Mouse (Mus musculus) liver, embryonic 12.5 days (tissue): ENCODE results near the gene Junb. TPM values are rescaled to one million over a fixed set of nuclear protein-coding genes. Genes with fewer than 3 reads are reported as not detected.

Experiments used
- ATAC-seq: fragments of 200-750 bp; cut with Nextera tagmentation; 2 replicates; pipeline ENCODE4 v1.8.0; 2017; ENCODE audit warnings: moderate number of reproducible peaks, mild to moderate bottlenecking, moderate library complexity
- H3K27ac ChIP-seq: fragments of 300-500 bp; sonication (generic); 2 replicates; pipeline ENCODE4 v1.5.1; 2016; ENCODE audit warnings: mild to moderate bottlenecking
- H3K27me3 ChIP-seq: fragments of 300-500 bp; sonication (generic); replicated peaks from 2 replicates; pipeline ENCODE4 v1.6.1; 2016; ENCODE audit warnings: mild to moderate bottlenecking, moderate library complexity
- H3K36me3 ChIP-seq: fragments of 300-500 bp; sonication (generic); 2 replicates; pipeline ENCODE4 v1.6.1; 2016; ENCODE audit warnings: mild to moderate bottlenecking, moderate library complexity
- H3K4me1 ChIP-seq: fragments of 300-500 bp; sonication (generic); 2 replicates; pipeline ENCODE4 v1.6.1; 2016
- H3K4me2 ChIP-seq: fragments of 300-500 bp; sonication (generic); 2 replicates; pipeline ENCODE4 v1.6.1; 2016; ENCODE audit warnings: mild to moderate bottlenecking, moderate library complexity
- H3K4me3 ChIP-seq: fragments of 300-500 bp; sonication (generic); 2 replicates; pipeline ENCODE4 v1.5.1; 2016; ENCODE audit warnings: mild to moderate bottlenecking, moderate library complexity
- H3K9ac ChIP-seq: fragments of 300-500 bp; sonication (generic); 2 replicates; pipeline ENCODE4 v1.6.1; 2016; ENCODE audit warnings: mild to moderate bottlenecking, moderate library complexity
- H3K9me3 ChIP-seq: fragments of 300-500 bp; sonication (generic); replicated peaks from 2 replicates; pipeline ENCODE4 v1.6.1; 2016; ENCODE audit warnings: mild to moderate bottlenecking, moderate library complexity
- WGBS: fragments of 180-500 bp; shearing (Covaris S2); methylation state at CpG from one replicate; pipeline ENCODE4 v1.1.7; 2016; ENCODE audit not compliant: insufficient replicate concordance; 5-methylcytosine and 5-hydroxymethylcytosine counted together
- polyA plus RNA-seq: library from polyadenylated mRNA; unstranded; fragments of >200 nt; fragmentation: Nextera tagmentation; extraction: Ambion mirVana; gene quantifications from 2 replicates; pipeline ENCODE4 v1.2.1, GENCODE M21; 2016

The Junb gene
- polyA plus RNA-seq, 1 experiment from 2014 or later, result 18.3 TPM

DNA sequence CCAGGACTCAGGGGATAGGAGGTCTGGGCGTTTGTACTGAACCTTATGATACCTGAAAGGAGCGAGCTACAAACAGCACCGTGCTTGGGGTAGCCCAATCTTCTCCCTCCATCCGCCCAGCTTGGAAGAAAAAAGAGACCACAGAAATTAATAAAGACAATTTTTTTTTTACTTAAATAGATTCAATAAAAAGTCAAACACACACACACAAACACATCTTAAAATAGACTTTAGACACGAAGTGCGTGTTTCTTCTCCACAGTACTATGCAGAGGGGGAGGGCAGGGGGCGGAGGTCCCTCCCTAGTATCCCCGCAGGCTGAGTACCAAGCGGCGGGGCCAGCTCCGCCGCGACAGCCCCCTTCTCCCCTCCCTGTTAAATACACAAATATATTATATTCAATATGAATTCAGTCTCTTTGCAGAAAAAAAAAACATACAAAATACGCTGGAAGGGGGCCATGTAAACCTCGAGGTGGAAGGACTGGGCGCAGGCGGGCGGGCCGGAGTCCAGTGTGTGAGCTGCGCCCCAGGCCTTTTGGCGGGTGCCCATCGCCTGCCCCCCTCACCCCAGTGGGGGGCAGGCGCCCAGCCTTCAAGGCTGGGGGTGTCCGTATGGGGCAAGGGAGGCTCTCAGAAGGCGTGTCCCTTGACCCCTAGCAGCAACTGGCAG lies 1.6 kb downstream of the Junb start:
- Histone ChIP-seq H3K27me3 (no peaks in the 10 kb centered on the region), H3K4me1 (peaks cover 98% of the 10 kb centered on the region), H3K4me2 (peak overlapping the region; percentile 94), H3K27ac (peak overlapping the region; percentile 97), H3K9ac (peak overlapping the region; percentile 86), H3K4me3 (peak overlapping the region; percentile 81), H3K36me3 (peaks cover 37% of the 10 kb centered on the region), H3K9me3 (no peaks in the 10 kb centered on the region)
- under 1% methylated on average over 25 of the region's 25 CpGs for whole genome bisulfite sequencing
- no peak for ATAC-seq

DNA sequence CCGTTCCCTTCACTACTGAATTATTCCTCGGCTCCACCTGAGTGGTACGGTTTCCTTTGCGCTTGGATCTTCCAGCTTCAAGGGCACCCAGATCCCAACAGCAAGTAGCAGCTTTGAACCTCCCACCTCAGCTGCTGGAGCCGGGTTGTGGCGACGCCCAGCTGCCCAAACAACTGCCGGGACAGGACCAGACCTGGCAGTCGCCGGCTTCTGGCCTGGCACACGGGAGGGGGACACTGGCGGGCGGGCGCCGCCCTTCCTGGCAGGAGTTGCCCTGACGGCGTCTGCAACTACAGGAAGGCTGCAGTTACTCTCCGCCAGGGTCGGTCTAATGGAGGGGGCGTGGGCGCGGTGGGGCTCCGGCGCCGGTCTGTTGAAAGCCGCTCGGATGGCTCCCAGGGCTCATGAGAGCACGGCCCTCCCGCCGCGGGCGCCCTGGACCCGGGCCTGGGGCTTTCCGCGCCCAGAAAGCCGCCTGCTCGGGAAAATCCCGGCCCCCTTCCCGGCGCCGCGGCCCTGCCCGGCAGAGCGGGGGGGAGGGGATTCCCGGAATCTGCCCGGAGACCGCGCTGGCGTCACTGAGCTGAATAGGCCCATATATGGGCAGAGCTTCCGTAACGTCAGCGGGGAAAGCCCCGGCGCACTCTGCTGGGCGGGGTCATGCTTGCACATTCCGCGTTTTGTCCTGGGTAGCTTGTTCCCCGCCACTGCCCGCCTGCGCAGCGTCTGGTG lies 2.3 kb downstream of the Junb start:
- Histone ChIP-seq H3K36me3 (peaks cover 44% of the 10 kb centered on the region), H3K27me3 (no peaks in the 10 kb centered on the region), H3K4me1 (peaks cover 98% of the 10 kb centered on the region), H3K4me2 (peak overlapping the region; percentile 94), H3K4me3 (peak overlapping the region; percentile 81), H3K9ac (peak overlapping the region; percentile 94), H3K27ac (peak overlapping the region; percentile 97), H3K9me3 (no peaks in the 10 kb centered on the region)
- under 1% methylated on average over 61 of the region's 61 CpGs for WGBS
- ATAC-seq, result peak; percentile 79

DNA sequence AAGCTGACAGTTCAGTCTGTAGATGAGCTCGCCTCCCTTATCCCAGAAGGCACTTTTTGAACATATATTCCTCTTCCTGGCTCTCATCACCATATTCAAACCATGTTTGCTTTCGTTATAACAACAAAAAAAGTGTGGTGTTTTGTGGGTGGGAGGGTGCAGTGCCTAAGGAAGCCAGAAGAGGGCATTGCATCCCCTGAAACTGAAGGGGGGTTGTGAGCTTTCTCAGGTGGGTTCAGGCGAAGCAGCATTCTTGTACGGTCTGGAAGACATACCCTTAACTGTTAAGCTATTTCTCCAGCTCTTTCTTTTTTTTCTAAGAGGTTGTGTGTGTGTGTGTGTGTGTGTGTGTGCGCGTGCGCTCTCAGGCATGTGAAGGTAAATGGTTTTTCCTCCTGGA lies 3.1 kb downstream of the Junb start:
- Histone ChIP-seq H3K27me3 (no peaks in the 10 kb centered on the region), H3K9ac (peak overlapping the region; percentile 94), H3K4me2 (peak overlapping the region; percentile 94), H3K4me3 (peak overlapping the region; percentile 81), H3K27ac (peak overlapping the region; percentile 97), H3K9me3 (no peaks in the 10 kb centered on the region), H3K36me3 (peaks cover 52% of the 10 kb centered on the region), H3K4me1 (peaks cover 98% of the 10 kb centered on the region)
- WGBS, result 23% methylated on average over 7 of the region's 7 CpGs
- no peak for ATAC-seq

DNA sequence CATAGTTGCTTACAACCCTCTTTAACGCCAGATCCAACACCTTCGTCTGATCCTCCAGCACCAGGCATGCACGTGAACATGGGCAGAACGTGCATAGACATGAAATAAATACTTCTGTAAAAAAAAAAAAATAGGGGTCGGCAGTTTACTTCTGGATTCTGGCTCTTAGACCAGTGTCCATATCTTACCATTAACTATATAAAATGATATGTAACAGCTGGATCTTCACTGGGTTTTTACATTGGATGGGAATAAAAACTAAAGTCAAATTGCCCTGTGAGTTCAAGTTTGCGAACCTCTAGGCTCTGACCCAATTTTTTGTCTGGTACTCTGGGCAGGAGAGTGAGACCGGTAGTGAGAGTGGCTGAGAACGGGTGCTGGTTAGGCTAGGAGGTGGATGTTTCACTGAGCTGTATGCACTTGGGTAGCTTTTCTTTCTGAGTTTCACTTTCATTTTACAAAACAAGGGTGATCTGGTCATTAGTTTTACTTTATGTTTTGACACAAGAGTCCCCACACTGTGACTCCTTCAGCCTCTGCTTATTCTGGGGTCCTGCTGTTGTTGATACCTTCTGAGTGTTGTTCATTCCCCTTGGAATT lies 3.9 kb downstream of the Junb start:
- no peaks in the 10 kb centered on the region for H3K27me3 ChIP-seq
- no peak for ATAC-seq
- peak overlapping the region; percentile 97 for H3K27ac ChIP-seq
- H3K9me3 ChIP-seq, result no peaks in the 10 kb centered on the region
- H3K4me1 ChIP-seq, result peaks cover 92% of the 10 kb centered on the region
- peak overlapping the region; percentile 81 for H3K4me3 ChIP-seq
- H3K9ac ChIP-seq, result peak overlapping the region; percentile 94
- peak overlapping the region; percentile 94 for H3K4me2 ChIP-seq
- H3K36me3 ChIP-seq, result peaks cover 55% of the 10 kb centered on the region
- 72% methylated on average over 8 of the region's 8 CpGs for WGBS

DNA sequence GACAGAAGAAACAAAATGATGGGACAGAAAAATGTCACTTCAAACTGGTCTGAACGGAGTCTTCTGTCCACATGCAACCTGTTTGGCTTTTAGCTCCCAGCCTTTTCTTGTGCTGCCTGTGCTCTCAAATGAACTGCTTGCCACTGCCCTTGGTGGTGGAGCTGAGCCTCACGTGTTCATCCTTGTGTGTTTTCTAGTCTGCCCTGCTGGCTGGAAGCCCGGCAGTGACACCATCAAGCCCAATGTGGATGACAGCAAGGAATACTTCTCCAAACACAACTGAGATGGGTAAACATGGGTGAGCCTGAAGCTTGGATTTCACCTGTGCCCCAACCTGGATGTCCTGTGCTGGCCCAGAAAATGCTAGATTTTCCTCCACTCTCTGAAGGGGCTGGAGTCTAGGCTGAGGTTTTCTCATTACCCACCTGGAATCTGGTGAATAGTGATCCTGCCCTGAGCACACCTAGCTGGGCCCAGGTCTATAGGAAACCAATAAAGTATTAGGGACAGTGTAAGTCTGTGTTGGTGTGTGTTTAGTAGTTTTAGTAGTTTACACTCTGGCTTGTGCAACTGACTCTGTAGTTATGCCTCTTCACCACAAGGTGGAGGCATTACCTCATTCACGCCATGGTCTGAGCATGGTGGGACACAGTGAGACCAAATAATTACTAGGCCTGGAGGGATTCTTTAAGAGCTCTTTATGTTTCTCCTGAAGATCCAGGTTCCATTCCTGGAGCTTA lies 4.5 kb downstream of the Junb start:
- peaks cover 55% of the 10 kb centered on the region for H3K36me3 ChIP-seq
- peak overlapping the region; percentile 97 for H3K27ac ChIP-seq
- no peak for ATAC-seq
- no peaks in the 10 kb centered on the region for H3K9me3 ChIP-seq
- H3K4me1 ChIP-seq, result peaks cover 86% of the 10 kb centered on the region
- H3K4me2 ChIP-seq, result peak overlapping the region; percentile 94
- H3K4me3 ChIP-seq, result peak overlapping the region; percentile 81
- H3K27me3 ChIP-seq, result no peaks in the 10 kb centered on the region
- WGBS, result 63% methylated on average over 4 of the region's 4 CpGs
- H3K9ac ChIP-seq, result peak overlapping the region; percentile 94

DNA sequence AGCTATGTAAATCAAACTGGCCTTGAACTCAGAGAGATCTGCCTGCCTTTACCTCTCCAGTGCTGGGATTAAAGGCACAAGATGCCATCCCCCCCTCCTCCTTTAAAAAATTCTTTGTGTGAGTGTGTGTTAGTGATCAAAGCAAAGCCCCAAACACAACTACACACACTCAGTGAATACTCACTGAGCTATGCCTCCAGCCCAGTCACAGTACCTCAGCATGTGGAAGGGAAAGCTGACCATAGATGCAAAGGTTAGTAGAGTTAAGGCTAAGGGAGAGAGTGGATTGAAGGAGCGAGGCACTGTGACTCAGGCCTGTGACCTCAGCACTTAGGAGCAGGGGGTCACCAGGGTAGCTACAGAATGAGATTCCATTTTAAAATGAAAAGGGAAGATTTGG lies 5.4 kb downstream of the Junb start:
- Histone ChIP-seq H3K36me3 (peaks cover 55% of the 10 kb centered on the region), H3K27ac (peak overlapping the region; percentile 97), H3K4me3 (peak overlapping the region; percentile 81; the same call in 1 of the 2 replicates), H3K27me3 (no peaks in the 10 kb centered on the region), H3K4me1 (peaks cover 86% of the 10 kb centered on the region), H3K9me3 (no peaks in the 10 kb centered on the region), H3K4me2 (peak overlapping the region; percentile 94), H3K9ac (peak overlapping the region; percentile 94)
- 88% methylated on average over 1 of the region's 1 CpGs for WGBS
- no peak for ATAC-seq

DNA sequence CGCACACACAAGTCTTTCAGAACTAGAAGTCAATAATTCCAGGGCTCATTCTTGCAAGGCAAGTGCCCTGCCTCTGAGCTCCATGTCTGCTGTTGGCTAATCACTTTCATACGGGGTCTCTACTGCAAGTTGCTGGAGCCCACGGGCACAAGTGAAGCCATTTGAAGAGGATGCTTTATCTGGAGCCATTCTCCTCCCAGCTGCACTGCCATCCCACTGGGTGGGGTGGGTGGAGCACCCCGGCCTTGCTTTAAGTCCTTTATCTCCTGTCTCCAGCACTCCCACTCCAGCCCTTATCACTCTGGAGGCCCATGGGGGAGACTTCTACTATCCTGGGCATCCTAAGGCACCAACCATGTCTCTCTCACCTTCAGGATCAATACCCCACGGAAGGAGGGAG lies 7.6 kb downstream of the Junb start:
- Histone ChIP-seq H3K36me3 (peaks cover 55% of the 10 kb centered on the region), H3K9ac (peak overlapping the region; percentile 94), H3K4me3 (peak overlapping the region; percentile 81), H3K4me2 (peak overlapping the region; percentile 94), H3K4me1 (peaks cover 86% of the 10 kb centered on the region), H3K27me3 (no peaks in the 10 kb centered on the region), H3K9me3 (no peaks in the 10 kb centered on the region), H3K27ac (peak overlapping the region; percentile 97)
- peak; percentile 86 for ATAC-seq
- WGBS, result 20% methylated on average over 5 of the region's 5 CpGs

DNA sequence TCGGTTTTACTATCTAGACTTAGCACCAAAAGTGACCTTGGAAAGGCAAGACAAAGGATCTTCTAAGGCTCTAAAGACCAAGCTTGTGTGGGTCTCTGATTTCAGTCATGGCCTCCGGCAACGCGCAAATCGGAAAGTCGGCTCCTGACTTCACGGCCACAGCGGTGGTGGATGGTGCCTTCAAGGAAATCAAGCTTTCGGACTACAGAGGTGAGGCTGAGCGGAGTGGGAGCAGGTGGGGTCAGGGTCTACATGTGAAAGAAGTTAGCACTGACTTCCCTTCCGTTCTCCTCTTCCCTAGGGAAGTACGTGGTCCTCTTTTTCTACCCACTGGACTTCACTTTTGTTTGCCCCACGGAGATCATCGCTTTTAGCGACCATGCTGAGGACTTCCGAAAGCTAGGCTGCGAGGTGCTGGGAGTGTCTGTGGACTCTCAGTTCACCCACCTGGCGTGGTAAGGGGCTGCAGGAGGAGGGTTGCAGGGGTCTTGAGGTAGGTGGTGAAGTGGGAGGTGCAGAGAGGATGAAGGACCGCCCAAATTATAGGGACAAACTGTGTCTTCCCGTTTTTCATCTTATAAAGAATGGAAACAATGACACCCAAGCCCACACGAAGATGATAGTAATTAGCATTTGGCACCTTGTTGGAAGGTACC lies 8.3 kb downstream of the Junb start:
- H3K27me3 ChIP-seq, result no peaks in the 10 kb centered on the region
- peaks cover 81% of the 10 kb centered on the region for H3K4me1 ChIP-seq
- peak overlapping the region; percentile 94 for H3K4me2 ChIP-seq
- H3K4me3 ChIP-seq, result peak overlapping the region; percentile 81
- WGBS, result 4% methylated on average over 21 of the region's 21 CpGs
- H3K9me3 ChIP-seq, result no peaks in the 10 kb centered on the region
- H3K27ac ChIP-seq, result peak overlapping the region; percentile 97
- peak overlapping the region; percentile 94 for H3K9ac ChIP-seq
- peaks cover 51% of the 10 kb centered on the region for H3K36me3 ChIP-seq
- no peak for ATAC-seq

DNA sequence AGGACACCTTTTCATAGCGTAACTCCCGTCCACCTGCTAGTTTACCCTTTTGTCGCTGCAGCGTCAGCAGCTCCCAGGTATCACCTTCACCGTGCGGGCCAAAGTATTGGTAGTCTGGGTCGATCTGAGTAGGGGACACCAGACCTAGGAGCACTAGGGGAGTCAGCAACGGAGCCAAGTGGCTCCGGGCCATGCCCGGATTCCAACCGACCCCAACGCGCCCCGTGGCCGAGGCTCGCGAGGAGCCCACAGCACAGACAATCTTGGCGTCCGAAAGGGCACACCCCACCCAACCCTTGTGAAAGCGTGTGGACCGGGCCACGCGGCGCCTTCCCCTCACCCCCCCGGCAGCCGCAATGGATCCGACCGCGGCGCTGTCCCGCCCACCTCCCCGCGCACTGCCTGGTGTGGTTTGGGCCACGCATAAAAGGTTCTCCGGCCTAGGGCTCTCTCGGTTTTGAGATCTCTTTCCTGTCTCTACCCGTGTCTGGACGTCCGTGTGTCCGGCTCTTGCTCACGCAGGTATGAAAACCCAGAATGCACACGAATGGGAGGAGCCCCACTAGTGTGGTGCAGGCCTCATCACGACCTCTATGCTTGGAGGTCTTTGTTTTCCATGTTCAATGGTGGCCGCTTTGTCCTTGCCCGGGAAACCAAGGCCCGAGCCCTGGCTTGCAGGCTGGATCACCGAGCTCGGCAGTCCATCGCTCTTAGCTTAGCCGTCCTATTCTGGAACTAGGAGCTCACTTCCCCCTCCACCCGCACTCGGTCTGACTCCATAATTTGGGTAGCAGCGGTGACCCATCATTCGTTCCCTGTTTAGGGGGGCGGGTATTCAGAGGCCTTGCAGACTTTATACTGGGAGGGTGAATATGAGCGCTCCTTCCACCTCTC lies 9.0 kb downstream of the Junb start, which contains the start of the genes Gm49661, Prdx2 and Rnaseh2a:
TSS of gene Gm49661 (minus strand) at position 193 of the 894 bp plus-strand sequence.
TSS of gene Prdx2 (plus strand) at position 347 of the 894 bp plus-strand sequence.
TSS of gene Rnaseh2a (minus strand) at position 527 of the 894 bp plus-strand sequence.
- ATAC-seq, result peak; percentile 66
- Histone ChIP-seq H3K9me3 (no peaks in the 10 kb centered on the region), H3K4me3 (peak within 1 kb of the TSS; percentile 81), H3K27ac (peak within 1 kb of the TSS; percentile 97), H3K27me3 (no peaks in the 10 kb centered on the region), H3K4me1 (peaks cover 81% of the 10 kb centered on the region), H3K4me2 (peak within 1 kb of the TSS; percentile 94), H3K9ac (peak within 1 kb of the TSS; percentile 94), H3K36me3 (peaks cover 44% of the 10 kb centered on the region)
- under 1% methylated on average over 56 of the region's 56 CpGs for WGBS

DNA sequence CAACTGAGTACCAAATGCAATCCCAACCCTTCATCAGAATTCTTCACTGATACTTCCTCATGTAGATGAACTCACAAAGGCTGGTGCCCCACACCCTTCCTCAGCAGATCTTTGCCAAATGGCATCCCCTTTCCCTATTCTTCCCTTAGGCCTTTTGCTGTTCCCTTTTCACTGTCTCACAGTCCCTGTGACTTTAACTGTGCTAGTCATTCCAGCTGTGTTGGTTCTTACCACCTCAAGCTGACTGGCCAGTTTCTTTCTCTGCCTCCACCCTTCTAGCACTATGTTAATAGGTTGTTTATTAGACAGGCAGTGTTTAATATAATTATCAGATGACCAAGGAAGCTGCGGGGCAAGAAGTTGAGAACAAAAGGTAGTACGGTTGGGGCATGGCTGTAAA lies 9.9 kb downstream of the Junb start:
- Histone ChIP-seq H3K9me3 (no peaks in the 10 kb centered on the region), H3K4me2 (peak overlapping the region; percentile 94), H3K9ac (peak overlapping the region; percentile 94), H3K27me3 (no peaks in the 10 kb centered on the region), H3K4me3 (peak overlapping the region; percentile 81), H3K27ac (peak overlapping the region; percentile 97), H3K4me1 (peaks cover 81% of the 10 kb centered on the region), H3K36me3 (peaks cover 44% of the 10 kb centered on the region)
- no peak for ATAC-seq
- 13% methylated on average over 2 of the region's 2 CpGs for WGBS
